Mouse (Mus musculus) bone marrow, adult 2 months (tissue): ENCODE measurements around the gene Abhd12b.

ENCODE experiments used
- CTCF ChIP-seq: fragments of 200-500 bp; IDR thresholded peaks from 2 replicates; pipeline ENCODE4 v1.5.1; 2011; ENCODE audit warnings: low read length, control low read depth; ENCODE audit not compliant: control insufficient read depth, insufficient read depth
- POLR2A ChIP-seq: fragments of 200-500 bp; IDR thresholded peaks from 2 replicates; pipeline ENCODE4 v1.6.1; 2011; ENCODE audit warnings: low read depth, mild to moderate bottlenecking, control low read depth, low read length, borderline replicate concordance; ENCODE audit not compliant: control insufficient read depth

GRCm38 (mm10) chr12:70147986-70148630, 5.8 kb upstream of the Abhd12b start:
- no peak for TF ChIP-seq POLR2A
- TF ChIP-seq CTCF: no peak
